Mouse (Mus musculus): ENCODE results near the gene 1700016K19Rik. TPM values are rescaled to one million over a fixed set of nuclear protein-coding genes. Genes with fewer than 3 reads are reported as not detected.

Gene 1700016K19Rik
- polyA plus RNA-seq, 1 experiment from 2014 or later = 5.5 TPM

- ATAC-seq (ENCODE audit: low FRiP score) = no peak
- no peak for DNase-seq (ENCODE audit: low spot score)
- Histone ChIP-seq H3K27ac (no peak overlapping the region), H3K27me3 (ENCODE audit: control insufficient read depth, insufficient read depth, low read length) (no peaks in the 10 kb centered on the region), H3K9me3 (ENCODE audit: control insufficient read depth, low read length) (no peaks in the 10 kb centered on the region), H3K4me3 (replicated peaks; ENCODE audit: low read length) (no peak overlapping the region), H3K36me3 (replicated peaks; ENCODE audit: control insufficient read depth, insufficient read depth) (peaks cover 26% of the 10 kb centered on the region), H3K4me1 (replicated peaks; ENCODE audit: control insufficient read depth, insufficient read depth, low read length) (no peaks in the 10 kb centered on the region), H3K4me2 (replicated peaks) (no peak overlapping the region), H3K9ac (no peak overlapping the region)
- WGBS = 43% methylated on average over 5 of the region's 5 CpGs
These were observed 51.3 kb downstream of the 1700016K19Rik start for GRCm38 (mm10) chr11:76050967-76051512.

DNA sequence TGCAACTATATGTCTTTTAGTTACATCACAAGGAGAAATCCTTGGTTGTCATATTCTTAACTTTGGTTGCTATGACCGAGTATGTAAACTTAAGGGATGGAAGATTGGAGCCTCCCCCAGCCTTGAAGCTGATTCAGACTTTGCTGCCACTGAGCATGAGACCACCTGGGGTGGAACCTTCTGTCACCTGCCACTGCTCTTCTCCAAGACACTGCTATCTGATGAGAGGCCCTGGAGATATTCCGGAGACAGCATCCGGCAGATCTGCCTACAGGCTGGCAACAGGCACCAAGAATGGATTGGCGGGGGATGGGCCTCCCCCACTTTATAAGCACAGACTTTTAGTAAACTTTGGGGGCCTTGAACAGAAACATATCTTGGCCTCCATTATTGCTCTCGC, 52.8 kb downstream of the 1700016K19Rik start:
- Histone ChIP-seq H3K4me2 (replicated peaks) (no peak overlapping the region), H3K27ac (no peak overlapping the region), H3K4me1 (replicated peaks; ENCODE audit: control insufficient read depth, insufficient read depth, low read length) (no peaks in the 10 kb centered on the region), H3K9me3 (ENCODE audit: control insufficient read depth, low read length) (no peaks in the 10 kb centered on the region), H3K4me3 (replicated peaks; ENCODE audit: low read length) (no peak overlapping the region), H3K27me3 (ENCODE audit: control insufficient read depth, insufficient read depth, low read length) (no peaks in the 10 kb centered on the region), H3K9ac (no peak overlapping the region), H3K36me3 (replicated peaks; ENCODE audit: control insufficient read depth, insufficient read depth) (peaks cover 13% of the 10 kb centered on the region; the same call in 1 of the 2 replicates)
- WGBS = 84% methylated on average over 5 of the region's 5 CpGs
- DNase-seq (ENCODE audit: low spot score) (no peak), ATAC-seq (ENCODE audit: low FRiP score) (no peak)

Other genes with a start within 250 kb of the 1700016K19Rik start
- gene Doc2b, start 203.9 kb upstream of the 1700016K19Rik start, polyA plus RNA-seq (2014; fragmentation: Nextera tagmentation; extraction: Ambion mirVana) = 2.9 and 3.7 TPM in 2 replicates
- gene Rph3al, start 61.5 kb upstream of the 1700016K19Rik start, polyA plus RNA-seq (2014; fragmentation: Nextera tagmentation; extraction: Ambion mirVana) = 2.9 and 3.3 TPM in 2 replicates
- 9.0 and 9.5 TPM in 2 replicates for gene Rflnb, start 27.9 kb downstream of the 1700016K19Rik start, polyA plus RNA-seq (2014; fragmentation: Nextera tagmentation; extraction: Ambion mirVana)
- 66.7 and 67.0 TPM in 2 replicates for gene Vps53, start 179.7 kb downstream of the 1700016K19Rik start, polyA plus RNA-seq (2014; fragmentation: Nextera tagmentation; extraction: Ambion mirVana)
- gene Fam57a, start 179.8 kb downstream of the 1700016K19Rik start, polyA plus RNA-seq (2014; fragmentation: Nextera tagmentation; extraction: Ambion mirVana) = 29.3 and 30.1 TPM in 2 replicates
- 0.62 TPM in 1 of 2 replicates, not detected in the other for gene Dbil5, start 217.7 kb downstream of the 1700016K19Rik start, polyA plus RNA-seq (2014; fragmentation: Nextera tagmentation; extraction: Ambion mirVana)
- 13.9 and 19.7 TPM in 2 replicates for gene Gemin4, start 217.8 kb downstream of the 1700016K19Rik start, polyA plus RNA-seq (2014; fragmentation: Nextera tagmentation; extraction: Ambion mirVana)
- gene Mrm3, start 243.8 kb downstream of the 1700016K19Rik start, polyA plus RNA-seq (2014; fragmentation: Nextera tagmentation; extraction: Ambion mirVana) = 23.3 and 25.0 TPM in 2 replicates
- gene Glod4, start 243.8 kb downstream of the 1700016K19Rik start, polyA plus RNA-seq (2014; fragmentation: Nextera tagmentation; extraction: Ambion mirVana) = 127 TPM in 2 replicates

Data from hindbrain, embryonic 14.5 days (tissue).